11 mouse cellular contexts compared by ENCODE assay signal in the genomic region with DNA sequence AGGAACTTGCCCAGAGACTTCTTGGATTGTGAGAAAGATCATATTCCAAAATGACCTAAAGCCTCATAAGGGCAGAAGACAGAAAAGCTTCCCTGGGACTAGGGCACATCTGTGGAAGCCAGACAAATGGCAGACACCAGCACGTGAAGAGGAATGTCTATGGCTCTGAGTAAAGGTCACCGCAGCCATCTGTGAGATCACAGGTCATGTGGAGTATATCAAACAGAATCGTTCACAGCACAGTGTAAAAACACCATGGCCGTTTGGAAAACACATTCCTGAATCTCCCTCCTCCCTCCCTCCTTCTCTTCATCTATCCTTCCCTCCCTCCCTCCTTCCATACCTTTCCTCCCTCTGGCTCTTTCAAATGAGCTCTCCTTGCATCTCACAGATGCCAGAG.
"Had no signal": no experiment of that assay in that cellular context is flagged by ENCODE, and none has a peak within 500 bp of the region (broad histone marks: within the 10 kb centered on the region; RNA-seq: fewer than 3 reads in every experiment).

No protein-coding gene starts in this region.

- DNase-seq: kidney, adult 18-20 months; kidney, adult 9 months; kidney, postnatal 36 days; layer of hippocampus, postnatal 36 days; liver, postnatal 0 days; lung, embryonic 14.5 days; right cerebral cortex, adult 18-20 months; right cerebral cortex, postnatal 25 days; spleen, adult 18-20 months; thymus, adult 18-20 months; thymus, postnatal 36 days had no signal
